Mouse (Mus musculus): ENCODE measurements around the gene Ercc6l2. TPM values are rescaled to one million over a fixed set of nuclear protein-coding genes. Genes with fewer than 3 reads are reported as not detected.
A peak's percentile ranks its signal among the peaks of the same experiment; 100 is the strongest.

Ercc6l2 gene
- polyA plus RNA-seq, 1 experiment from 2014 or later: 12.8 TPM

DNA sequence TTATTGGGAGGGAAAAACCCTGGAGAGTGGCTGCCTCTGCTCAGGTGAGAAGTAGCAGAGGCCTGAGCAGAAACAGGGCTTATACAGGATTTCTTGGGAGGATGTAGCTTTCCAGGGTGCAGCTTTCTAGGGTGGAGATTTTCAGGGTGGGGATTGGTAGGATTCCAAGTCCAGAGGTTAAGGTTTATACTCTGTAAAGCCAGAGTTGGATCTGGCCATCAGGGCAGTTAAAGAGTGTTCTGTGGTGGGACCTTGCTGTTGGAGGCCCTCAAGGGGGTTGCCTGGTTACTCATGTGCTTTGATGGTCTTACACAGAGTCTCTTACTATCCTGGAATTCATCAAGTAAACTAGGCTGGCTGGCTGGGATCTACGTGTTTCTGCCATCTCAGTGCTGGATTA lies 7.8 kb upstream of the Ercc6l2 start:
- 76% methylated on average over 1 of the region's 1 CpGs for WGBS
- Histone ChIP-seq H3K9ac (no peak overlapping the region), H3K27ac (replicated peaks) (no peak overlapping the region), H3K4me3 (no peak overlapping the region), H3K4me2 (no peak overlapping the region), H3K4me1 (no peaks in the 10 kb centered on the region), H3K36me3 (no peaks in the 10 kb centered on the region), H3K27me3 (replicated peaks) (no peaks in the 10 kb centered on the region), H3K9me3 (no peaks in the 10 kb centered on the region)
- no peak for ATAC-seq (ENCODE audit: extremely low read depth, insufficient number of reproducible peaks, low FRiP score, low TSS enrichment)

DNA sequence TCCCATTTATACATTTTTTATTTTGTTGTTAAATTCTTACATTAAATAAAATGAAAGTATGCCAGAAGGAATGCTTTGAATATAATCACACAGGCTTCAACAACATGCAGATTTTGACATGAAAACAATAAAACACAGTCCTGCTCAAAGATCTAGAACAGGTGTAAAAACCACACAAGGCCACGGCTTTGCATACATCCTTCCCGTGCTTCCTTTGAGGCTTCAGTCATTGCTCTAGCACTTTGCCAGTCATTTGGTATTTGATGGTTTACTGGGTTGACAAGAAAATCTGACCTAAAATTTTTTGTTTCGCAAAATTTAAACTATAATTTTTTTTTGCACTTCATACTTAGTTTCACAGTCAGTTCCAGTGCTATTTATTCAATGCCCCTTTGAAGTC lies 7.1 kb upstream of the Ercc6l2 start:
- H3K27me3 ChIP-seq (replicated peaks): no peaks in the 10 kb centered on the region
- H3K9ac ChIP-seq: no peak overlapping the region
- no peak for ATAC-seq (ENCODE audit: extremely low read depth, insufficient number of reproducible peaks, low FRiP score, low TSS enrichment)
- H3K27ac ChIP-seq (replicated peaks): no peak overlapping the region
- no peak overlapping the region for H3K4me2 ChIP-seq
- no peaks in the 10 kb centered on the region for H3K9me3 ChIP-seq
- H3K4me1 ChIP-seq: no peaks in the 10 kb centered on the region
- H3K36me3 ChIP-seq: no peaks in the 10 kb centered on the region
- no peak overlapping the region for H3K4me3 ChIP-seq
- WGBS: 81% methylated on average over 3 of the region's 3 CpGs

DNA sequence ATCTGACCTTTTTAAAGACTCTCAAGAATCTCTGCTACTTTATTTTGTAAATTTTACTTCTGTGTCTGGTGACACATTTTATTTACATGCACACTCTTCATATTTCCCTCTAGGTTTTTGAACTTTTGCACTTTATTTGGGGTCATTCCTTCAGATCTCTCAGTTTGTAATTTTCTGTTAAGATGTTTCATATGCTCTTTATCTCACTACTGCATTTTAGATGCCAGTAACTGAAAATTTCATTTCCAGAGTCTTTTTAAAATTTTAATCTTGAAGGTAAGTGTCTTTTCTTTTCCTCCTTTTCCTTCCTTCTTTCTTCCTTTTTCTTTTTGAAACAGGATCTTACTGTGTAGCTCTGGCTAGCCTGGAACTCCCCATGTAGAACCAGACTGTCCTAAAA lies 3.6 kb upstream of the Ercc6l2 start:
- Histone ChIP-seq H3K36me3 (no peaks in the 10 kb centered on the region), H3K4me1 (peaks cover 16% of the 10 kb centered on the region), H3K27ac (replicated peaks) (no peak overlapping the region), H3K9me3 (no peaks in the 10 kb centered on the region), H3K4me3 (no peak overlapping the region), H3K27me3 (replicated peaks) (no peaks in the 10 kb centered on the region), H3K9ac (no peak overlapping the region), H3K4me2 (no peak overlapping the region)
- no peak for ATAC-seq (ENCODE audit: extremely low read depth, insufficient number of reproducible peaks, low FRiP score, low TSS enrichment)

DNA sequence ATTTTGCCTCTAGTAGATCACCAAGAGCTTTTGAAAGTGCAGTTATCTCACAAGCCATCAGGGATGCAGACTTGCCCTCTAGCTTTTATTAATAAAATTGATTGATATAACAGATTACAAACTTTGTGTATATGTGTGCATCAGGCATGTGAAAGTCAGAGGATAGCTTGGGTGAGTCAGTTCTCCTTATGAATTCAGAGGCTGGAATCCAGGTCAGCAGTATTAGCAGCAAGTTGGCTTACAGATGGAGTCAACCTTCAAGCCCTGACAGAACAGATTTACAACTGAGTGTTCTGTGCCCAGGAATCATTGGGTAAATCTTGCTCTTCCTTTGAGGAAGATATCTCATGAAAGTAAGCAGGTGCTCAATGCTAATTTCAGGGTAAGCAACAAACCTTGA lies 891 bp downstream of the Ercc6l2 start:
- Histone ChIP-seq H3K9ac (peak overlapping the region; percentile 87), H3K36me3 (peaks cover 3% of the 10 kb centered on the region; the same call in 1 of the 2 replicates), H3K4me1 (peaks cover 16% of the 10 kb centered on the region), H3K4me3 (peak overlapping the region; percentile 80), H3K27ac (replicated peaks) (peak overlapping the region; percentile 83; the same call in 1 of the 2 replicates), H3K9me3 (no peaks in the 10 kb centered on the region), H3K4me2 (peak overlapping the region; percentile 80), H3K27me3 (replicated peaks) (no peaks in the 10 kb centered on the region)
- no peak for ATAC-seq (ENCODE audit: extremely low read depth, insufficient number of reproducible peaks, low FRiP score, low TSS enrichment)

DNA sequence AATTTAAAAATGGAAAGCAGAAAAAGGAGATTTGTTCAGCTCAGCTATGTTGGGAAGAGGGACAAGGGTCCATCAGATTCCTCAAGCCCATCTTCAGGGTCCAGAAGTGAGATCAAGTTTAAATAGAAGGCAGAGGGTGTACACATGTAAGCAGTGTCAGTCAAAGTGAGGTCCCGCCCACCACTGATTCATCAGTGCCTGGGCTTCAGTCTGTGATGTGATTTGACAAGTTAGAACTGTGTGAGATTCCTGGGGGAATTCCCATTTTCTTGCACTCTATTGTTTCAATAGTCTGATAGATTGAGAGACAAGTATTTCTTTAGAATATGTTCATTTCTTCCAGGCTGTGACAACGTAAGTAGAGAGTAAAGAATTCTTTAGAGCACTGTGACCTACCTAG lies 30.7 kb downstream of the Ercc6l2 start:
- Histone ChIP-seq H3K9me3 (no peaks in the 10 kb centered on the region), H3K4me2 (no peak overlapping the region), H3K9ac (no peak overlapping the region), H3K27ac (replicated peaks) (no peak overlapping the region), H3K4me3 (no peak overlapping the region), H3K27me3 (replicated peaks) (no peaks in the 10 kb centered on the region), H3K4me1 (no peaks in the 10 kb centered on the region), H3K36me3 (peaks cover 42% of the 10 kb centered on the region)
- no peak for ATAC-seq (ENCODE audit: extremely low read depth, insufficient number of reproducible peaks, low FRiP score, low TSS enrichment)
- 93% methylated on average over 2 of the region's 2 CpGs for WGBS

DNA sequence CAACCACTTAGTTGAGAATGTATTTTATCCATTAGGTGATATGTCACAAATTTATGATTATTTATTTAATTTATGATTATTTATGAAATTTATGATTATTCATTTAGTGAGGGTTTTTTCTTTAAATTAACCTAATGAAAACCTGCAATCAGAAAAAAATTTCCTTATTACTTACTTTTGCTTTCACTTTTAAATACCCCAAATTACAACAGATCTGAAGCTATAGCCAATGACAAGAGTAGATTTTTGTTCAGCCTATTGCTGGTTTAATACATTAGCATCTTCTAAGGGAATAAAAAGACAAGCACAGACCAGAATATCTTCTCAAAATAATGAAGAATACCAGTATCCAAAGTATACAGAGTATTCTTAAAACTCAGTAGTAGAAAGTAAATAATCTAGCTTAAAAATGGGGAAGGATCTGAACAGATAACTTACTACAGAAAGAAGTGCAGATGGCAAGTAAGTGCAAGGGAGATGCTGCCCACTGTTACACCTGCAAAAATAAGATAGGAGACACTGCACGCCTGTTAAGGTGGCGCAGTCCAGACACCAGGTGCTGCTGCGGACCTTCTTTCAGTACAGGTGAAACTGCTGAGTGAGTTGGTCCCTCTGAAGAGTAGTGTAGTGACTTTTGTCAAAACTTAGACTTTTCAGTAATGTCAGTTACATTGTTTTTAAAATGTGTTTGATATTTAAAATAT lies 35.4 kb downstream of the Ercc6l2 start:
- Histone ChIP-seq H3K4me1 (no peaks in the 10 kb centered on the region), H3K4me2 (no peak overlapping the region), H3K36me3 (peaks cover 27% of the 10 kb centered on the region), H3K9ac (no peak overlapping the region), H3K27me3 (replicated peaks) (no peaks in the 10 kb centered on the region), H3K27ac (replicated peaks) (no peak overlapping the region), H3K9me3 (no peaks in the 10 kb centered on the region), H3K4me3 (no peak overlapping the region)
- 83% methylated on average over 3 of the region's 3 CpGs for WGBS
- ATAC-seq (ENCODE audit: extremely low read depth, insufficient number of reproducible peaks, low FRiP score, low TSS enrichment): no peak

DNA sequence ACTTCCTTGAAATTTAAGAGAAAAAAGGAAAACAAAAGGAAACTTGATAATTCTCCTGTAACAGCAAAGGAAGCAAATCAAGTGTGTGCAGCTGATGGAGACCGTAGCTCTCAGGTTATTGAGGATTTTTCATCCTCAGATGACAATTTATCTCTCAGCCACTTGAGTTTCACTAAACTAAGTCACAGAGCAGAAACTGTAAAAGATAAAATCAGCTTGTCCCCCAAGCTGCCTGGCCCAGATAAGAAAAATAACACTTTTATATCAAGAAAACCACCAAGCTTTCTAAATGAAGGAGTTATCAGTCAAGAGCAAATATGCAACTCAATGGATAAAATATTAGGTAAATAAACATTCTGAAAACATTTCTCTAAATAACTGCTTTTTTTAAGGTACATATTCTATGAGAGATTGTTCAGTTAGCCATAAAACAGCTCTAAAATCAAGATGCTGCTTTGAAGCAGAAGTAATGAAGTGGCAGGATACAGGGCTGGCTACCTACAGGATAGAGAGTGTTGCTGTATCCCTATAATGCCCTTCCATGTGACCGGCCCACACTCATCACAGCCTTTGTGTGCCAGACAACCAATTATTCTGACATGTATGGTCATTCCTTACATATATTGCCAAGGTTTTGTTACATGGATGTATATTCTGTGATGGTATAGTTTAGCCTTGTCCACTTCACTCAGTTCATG lies 57.7 kb downstream of the Ercc6l2 start:
- no peak overlapping the region for H3K27ac ChIP-seq (replicated peaks)
- no peak for ATAC-seq (ENCODE audit: extremely low read depth, insufficient number of reproducible peaks, low FRiP score, low TSS enrichment)
- no peak overlapping the region for H3K4me3 ChIP-seq
- H3K27me3 ChIP-seq (replicated peaks): no peaks in the 10 kb centered on the region
- no peak overlapping the region for H3K4me2 ChIP-seq
- peaks cover 38% of the 10 kb centered on the region for H3K36me3 ChIP-seq
- H3K9me3 ChIP-seq: no peaks in the 10 kb centered on the region
- H3K4me1 ChIP-seq: no peaks in the 10 kb centered on the region
- H3K9ac ChIP-seq: no peak overlapping the region
- WGBS: 83% methylated on average over 2 of the region's 2 CpGs

DNA sequence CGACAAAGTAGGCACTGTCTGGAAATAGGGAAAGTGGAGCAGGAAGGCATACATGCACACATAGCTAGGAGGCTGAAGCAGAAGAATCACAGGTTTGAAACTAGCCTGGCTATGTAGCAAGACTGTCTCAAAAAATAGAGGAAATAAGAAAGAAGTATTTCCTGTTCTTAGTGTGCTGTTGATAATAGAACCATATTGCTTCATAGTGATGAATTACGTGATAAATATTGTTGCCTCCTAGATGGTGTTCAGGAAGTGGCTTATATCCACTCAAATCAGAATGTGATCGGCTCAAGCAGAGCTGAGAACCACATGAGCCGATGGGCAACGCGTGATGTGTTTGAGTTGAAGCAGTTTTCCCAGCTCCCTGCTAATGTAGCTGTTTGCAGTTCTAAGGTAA lies 62.1 kb downstream of the Ercc6l2 start:
- H3K9me3 ChIP-seq: no peaks in the 10 kb centered on the region
- WGBS: 86% methylated on average over 6 of the region's 6 CpGs
- no peak for ATAC-seq (ENCODE audit: extremely low read depth, insufficient number of reproducible peaks, low FRiP score, low TSS enrichment)
- H3K36me3 ChIP-seq: peaks cover 19% of the 10 kb centered on the region
- no peak overlapping the region for H3K9ac ChIP-seq
- no peaks in the 10 kb centered on the region for H3K27me3 ChIP-seq (replicated peaks)
- H3K4me3 ChIP-seq: no peak overlapping the region
- H3K4me1 ChIP-seq: peaks cover 8% of the 10 kb centered on the region; the same call in 1 of the 2 replicates
- no peak overlapping the region for H3K27ac ChIP-seq (replicated peaks)
- H3K4me2 ChIP-seq: no peak overlapping the region

DNA sequence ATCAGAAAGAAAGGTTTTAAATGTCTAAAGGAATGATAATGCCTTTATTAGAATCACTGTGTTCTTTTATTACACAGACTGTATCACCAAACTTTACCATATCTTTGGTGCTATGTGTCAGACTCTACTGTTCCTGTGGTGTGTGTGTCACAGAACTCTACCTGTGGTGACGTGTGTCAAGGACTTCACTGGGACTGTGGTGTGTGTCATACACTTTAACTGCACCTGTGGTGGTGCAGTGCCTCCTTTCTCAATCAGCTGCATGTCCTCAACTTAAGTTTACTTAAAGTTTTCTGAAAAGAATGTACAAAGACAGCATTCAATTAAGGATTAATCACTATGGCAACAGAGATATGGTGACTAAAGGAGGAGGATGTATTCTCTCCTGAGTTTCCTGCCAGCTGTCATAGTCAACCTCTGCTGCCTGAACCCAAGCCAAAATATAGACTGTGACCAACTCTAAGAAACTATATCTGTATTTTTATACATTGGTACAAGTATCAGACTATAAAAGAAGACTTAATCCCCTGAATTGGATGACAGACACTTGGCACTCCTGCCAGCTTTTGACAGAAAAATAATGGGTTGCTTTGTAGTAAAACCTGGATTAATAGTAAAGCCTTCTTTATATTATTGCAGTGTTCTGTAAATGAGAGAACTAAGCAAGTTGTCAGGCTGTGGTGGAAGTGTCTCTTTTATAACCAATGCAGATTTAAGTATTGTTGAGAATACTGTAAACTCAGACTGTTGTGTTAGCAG lies 64.2 kb downstream of the Ercc6l2 start:
- Histone ChIP-seq H3K9me3 (no peaks in the 10 kb centered on the region), H3K27ac (replicated peaks) (no peak overlapping the region), H3K9ac (no peak overlapping the region), H3K4me1 (peaks cover 8% of the 10 kb centered on the region; the same call in 1 of the 2 replicates), H3K27me3 (replicated peaks) (no peaks in the 10 kb centered on the region), H3K4me3 (no peak overlapping the region), H3K36me3 (0 out of 2 replicates have a peak, but pooled peaks cover 8% of the 10 kb centered on the region), H3K4me2 (no peak overlapping the region)
- 57% methylated on average over 1 of the region's 1 CpGs for WGBS
- no peak for ATAC-seq (ENCODE audit: extremely low read depth, insufficient number of reproducible peaks, low FRiP score, low TSS enrichment)

DNA sequence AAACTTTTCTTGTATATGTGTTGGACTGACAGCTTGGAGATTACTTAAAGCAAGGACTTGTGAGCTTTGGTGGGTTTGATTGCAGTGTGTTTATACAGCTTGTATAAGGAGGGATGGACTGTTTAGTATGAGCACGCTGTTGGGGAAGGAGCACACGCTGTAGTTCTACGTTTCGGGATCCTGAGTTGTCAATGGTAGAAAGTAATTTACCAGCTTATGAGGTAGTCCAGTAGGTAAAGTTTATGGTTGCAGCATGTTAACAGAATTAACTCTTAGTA lies 64.8 kb downstream of the Ercc6l2 start:
- peaks cover 8% of the 10 kb centered on the region; the same call in 1 of the 2 replicates for H3K4me1 ChIP-seq
- no peaks in the 10 kb centered on the region for H3K27me3 ChIP-seq (replicated peaks)
- 0 out of 2 replicates have a peak, but pooled peaks cover 8% of the 10 kb centered on the region for H3K36me3 ChIP-seq
- H3K27ac ChIP-seq (replicated peaks): no peak overlapping the region
- no peak for ATAC-seq (ENCODE audit: extremely low read depth, insufficient number of reproducible peaks, low FRiP score, low TSS enrichment)
- no peaks in the 10 kb centered on the region for H3K9me3 ChIP-seq
- no peak overlapping the region for H3K4me2 ChIP-seq
- 87% methylated on average over 4 of the region's 4 CpGs for WGBS
- H3K4me3 ChIP-seq: no peak overlapping the region
- no peak overlapping the region for H3K9ac ChIP-seq

DNA sequence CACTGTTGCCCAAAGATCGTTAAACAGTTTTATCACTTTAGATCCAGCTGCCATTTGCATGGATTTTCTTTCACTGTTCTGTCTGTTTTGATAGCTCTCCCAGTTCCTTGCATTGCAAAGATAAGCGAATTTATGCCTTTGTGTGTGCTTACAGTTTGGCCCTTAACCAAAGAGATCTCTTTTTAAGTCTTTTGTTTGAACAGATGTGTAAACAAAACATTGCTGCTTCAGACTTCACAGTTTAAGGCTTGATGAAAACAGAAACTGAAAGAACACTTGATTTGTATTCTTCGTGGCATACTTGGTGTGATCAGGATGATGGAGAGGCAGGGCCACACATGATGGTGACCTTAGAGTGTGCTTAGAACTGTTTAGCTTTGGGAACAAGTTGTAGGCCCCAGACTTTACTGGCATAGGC lies 70.5 kb downstream of the Ercc6l2 start:
- Histone ChIP-seq H3K4me3 (no peak overlapping the region), H3K9me3 (no peaks in the 10 kb centered on the region), H3K4me2 (no peak overlapping the region), H3K27ac (replicated peaks) (no peak overlapping the region), H3K4me1 (no peaks in the 10 kb centered on the region), H3K36me3 (peaks cover 11% of the 10 kb centered on the region), H3K9ac (no peak overlapping the region), H3K27me3 (replicated peaks) (no peaks in the 10 kb centered on the region)
- 53% methylated on average over 3 of the region's 3 CpGs for WGBS
- ATAC-seq (ENCODE audit: extremely low read depth, insufficient number of reproducible peaks, low FRiP score, low TSS enrichment): no peak

Measured in heart, embryonic 13.5 days (tissue).